Mouse (Mus musculus): ENCODE results near the gene Prss40. TPM values are rescaled to one million over a fixed set of nuclear protein-coding genes. Genes with fewer than 3 reads are reported as not detected.

Prss40 gene
- not detected in 2 replicates for total RNA-seq (2017)

- no peak for ATAC-seq (replicated peaks; ENCODE audit: low read depth, poor library complexity, severe bottlenecking)
These were observed at the start of gene Prss40 for GRCm38 (mm10) chr1:34560843-34561242. Prss40 (minus strand) TSS chr1:34560943.

DNA sequence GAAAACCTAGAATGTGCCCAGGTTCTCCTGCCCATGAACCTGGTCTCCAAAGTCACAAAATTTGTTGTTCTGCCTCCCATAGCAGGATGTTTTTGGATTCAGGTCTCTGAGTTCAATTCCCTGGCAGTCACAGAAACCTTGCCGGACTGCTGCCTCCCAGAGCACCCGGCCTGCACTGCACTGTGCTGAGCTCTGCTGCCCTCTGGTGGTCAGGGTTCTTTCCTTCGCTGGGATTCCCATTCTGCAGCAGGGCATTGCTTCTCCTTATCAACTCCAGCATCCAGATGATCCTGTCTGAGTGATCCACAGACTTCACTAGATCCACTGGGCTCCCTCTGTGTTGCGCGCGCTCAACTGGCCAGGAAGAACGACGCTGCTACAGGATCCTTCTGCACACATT, 41.6 kb upstream of the Prss40 start:
- ATAC-seq (replicated peaks; ENCODE audit: low read depth, poor library complexity, severe bottlenecking) = peak; percentile 98

DNA sequence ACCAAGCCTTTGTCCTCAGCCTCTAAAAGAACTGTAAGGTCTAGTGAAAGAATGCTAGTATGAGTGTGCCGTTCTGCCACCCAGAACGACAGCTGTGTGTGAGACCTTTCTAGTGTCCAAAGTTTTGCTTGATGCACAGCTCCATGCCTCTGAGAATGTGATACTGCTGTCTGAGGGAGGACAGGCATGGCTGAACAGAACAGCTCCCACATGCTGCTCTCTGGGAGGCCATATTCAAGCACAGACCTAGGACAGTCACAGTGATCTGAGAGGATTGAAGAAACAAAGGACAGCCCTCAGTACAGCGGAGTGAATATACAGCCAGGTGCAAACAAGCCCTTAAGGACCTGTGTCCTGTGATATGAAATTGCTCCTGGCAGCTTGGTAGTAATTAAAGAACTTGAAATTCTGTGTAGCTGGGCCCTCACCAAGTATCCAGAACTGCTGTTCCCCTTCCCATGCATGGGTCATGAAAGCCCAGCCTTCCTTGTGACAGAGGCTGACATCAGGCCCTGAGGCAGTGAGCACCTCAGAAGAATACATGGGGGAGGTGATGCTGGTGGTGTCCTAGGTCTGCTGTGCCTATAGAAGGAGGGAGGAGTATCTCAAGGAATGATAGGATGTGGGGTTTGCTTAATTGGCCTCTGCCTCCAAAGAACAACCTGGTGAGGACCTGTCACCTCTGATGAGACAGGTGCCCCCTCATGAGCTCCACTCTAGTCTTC, 40.7 kb upstream of the Prss40 start:
- no peak for ATAC-seq (replicated peaks; ENCODE audit: low read depth, poor library complexity, severe bottlenecking)

DNA sequence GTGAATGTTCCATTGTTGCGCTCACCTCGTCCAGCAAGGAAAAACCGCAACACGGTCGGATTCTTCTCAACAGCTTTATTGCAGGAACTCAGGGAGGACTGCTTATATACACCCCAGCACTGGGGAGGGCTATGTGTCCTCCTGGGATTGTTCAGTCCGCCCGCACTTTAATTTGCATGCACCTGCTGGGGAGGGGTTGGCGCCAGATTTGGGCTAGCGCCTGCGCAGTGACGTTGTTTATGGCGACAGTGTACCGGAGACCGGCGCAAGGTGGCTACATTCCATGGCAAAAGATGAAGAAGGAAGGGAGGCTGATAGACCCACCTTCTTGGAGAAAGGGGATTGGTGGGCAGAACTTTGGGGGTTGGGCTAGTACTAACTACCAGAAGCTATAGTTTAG, 39.3 kb upstream of the Prss40 start:
- no peak for ATAC-seq (replicated peaks; ENCODE audit: low read depth, poor library complexity, severe bottlenecking)

DNA sequence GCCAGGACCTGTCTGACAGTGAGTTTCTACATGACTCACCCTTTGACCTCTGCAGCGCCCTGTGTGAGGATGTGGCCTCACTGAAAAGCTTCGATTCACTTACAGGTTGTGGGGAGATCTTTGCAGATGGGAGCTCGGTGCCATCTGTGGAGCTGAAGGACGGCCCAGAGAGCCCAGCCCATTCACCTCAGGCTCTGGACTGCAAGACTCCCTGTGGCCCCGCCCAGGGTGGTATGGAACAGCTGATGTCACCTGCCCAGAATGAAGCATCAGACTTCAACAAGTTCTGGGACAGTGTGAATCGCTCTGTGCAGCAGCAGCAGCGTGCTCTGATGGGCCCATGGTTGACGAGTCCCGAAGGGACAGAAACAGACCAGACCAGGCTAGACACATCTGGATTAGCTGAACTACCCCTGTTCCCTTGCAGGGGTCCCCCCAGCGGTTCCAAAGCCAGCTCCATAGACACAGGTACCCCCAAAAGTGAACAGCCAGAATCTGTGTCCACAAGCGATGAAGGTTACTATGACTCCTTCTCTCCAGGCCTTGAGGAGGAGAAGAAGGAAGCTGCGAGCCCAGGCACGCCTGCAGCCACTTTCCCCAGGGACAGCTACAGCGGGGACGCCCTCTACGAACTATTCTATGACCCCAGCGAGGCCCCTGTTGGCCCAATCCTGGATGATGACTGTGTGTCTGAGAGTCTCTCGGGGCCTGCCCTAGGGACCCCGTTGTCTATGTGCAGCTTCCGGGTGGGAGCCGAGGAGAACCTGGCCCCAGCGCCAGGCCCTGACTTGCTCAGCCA, 26.8 kb upstream of the Prss40 start:
- ATAC-seq (replicated peaks; ENCODE audit: low read depth, poor library complexity, severe bottlenecking) = no peak

- ATAC-seq (replicated peaks; ENCODE audit: low read depth, poor library complexity, severe bottlenecking) = no peak
These were observed 24.0 kb upstream of the Prss40 start for GRCm38 (mm10) chr1:34584736-34585135.

GRCm38 (mm10) chr1:34583821-34584263, 23.1 kb upstream of the Prss40 start:
- no peak; the same call in 1 of the 2 replicates for ATAC-seq (replicated peaks; ENCODE audit: low read depth, poor library complexity, severe bottlenecking)

- ATAC-seq (replicated peaks; ENCODE audit: low read depth, poor library complexity, severe bottlenecking) = no peak
These were observed 21.5 kb upstream of the Prss40 start for GRCm38 (mm10) chr1:34582218-34582617.

DNA sequence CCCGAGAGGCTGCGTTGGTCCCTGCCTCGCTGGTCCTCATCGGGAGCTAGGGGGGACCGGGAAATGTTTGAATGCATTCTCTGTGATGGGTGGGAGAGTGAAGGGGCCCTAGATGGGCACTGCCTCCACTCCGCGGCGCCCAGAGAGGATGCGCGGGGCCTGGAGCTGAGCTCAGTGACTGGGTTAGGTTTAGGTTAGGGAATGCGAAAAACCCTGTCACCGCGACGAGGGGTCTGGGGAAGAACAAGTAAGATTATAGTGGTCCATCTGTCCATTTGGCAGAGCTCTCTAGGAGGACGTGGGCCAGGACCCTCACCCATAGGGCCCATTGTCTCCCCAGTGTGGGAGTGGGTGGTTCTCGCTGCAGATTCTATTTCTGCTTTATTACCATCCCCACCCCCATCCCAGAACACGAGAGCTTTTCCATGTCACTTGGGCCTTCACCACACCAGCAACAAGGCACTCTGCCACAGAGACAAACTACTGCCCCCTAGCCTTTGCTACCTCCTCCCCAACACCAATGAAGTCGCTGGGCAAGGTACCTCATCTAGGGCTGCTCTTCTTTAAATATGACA, 19.1 kb upstream of the Prss40 start:
- no peak for ATAC-seq (replicated peaks; ENCODE audit: low read depth, poor library complexity, severe bottlenecking)

DNA sequence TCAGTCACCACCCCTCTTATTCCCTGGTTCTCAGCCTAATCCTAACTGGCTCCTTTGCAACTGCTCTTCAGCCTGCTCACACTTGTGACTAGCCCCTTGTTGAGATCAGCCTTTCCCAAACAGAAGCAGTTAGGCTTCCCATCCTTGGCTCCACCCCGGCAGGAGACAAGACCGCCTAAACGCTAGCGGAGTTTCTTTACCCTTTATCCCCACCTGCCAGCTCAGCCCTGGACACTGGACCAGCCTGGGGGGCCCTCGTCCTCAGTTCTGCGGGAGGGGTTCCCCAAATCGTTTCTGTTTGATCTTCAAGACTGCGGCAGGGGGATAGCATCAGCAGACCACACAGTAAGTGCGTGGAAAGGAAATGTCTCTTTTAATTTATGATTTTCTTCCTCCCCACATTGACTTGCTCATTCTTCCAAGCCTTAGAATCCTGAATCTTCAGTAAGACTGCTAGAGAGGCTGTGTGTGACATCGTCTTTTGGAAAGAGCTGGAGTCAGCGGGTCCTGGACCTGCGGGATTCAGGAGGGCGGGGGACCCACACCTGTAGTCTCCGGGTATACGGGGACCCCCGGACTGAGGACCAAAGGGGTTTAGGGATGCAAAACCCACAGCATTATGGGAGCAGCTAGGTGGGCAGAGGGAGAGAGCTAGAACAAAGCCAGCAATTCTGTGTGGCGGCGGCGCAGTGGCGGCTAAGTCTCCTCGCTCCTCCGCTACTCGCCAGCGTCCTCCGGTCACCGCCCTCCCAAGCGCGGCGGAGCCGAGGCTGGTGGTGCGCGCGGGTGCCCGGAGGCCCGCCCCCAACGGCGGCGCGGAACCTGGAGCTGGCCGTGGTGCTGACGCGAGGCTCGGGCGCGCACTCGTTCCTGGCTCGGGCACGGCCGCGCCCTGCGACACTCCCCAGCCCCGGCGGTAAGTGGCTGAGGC, 18.4 kb upstream of the Prss40 start, which contains the start of gene Amer3:
Gene Amer3, plus strand, starts transcription at position 807 of the 931 bp plus-strand sequence.
- ATAC-seq (replicated peaks; ENCODE audit: low read depth, poor library complexity, severe bottlenecking) = peak; percentile 95

- peak; percentile 74 for ATAC-seq (replicated peaks; ENCODE audit: low read depth, poor library complexity, severe bottlenecking)
These were observed 12.5 kb upstream of the Prss40 start for GRCm38 (mm10) chr1:34573221-34573620.

- no peak for ATAC-seq (replicated peaks; ENCODE audit: low read depth, poor library complexity, severe bottlenecking)
These were observed 10.7 kb upstream of the Prss40 start for GRCm38 (mm10) chr1:34571431-34571830.

DNA sequence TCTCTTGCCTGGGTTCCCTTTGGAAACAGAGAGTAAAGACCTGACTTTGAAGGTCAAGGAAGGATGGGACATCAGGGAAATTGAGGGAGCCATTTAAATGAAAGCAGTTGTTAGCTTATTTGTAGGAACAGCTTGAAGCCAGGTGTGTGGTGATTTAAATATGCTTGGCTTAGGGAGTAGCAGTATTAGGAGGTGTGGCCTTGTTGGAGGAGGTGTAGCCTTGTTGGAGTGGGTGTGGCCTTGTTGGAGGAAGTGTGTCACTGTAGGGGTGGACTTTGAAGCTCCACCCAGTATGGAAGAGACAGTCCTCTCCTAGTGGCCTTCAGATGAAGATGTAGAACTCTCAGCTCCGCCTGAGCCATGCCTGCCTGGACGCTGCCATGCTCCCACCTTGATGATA, 9.1 kb upstream of the Prss40 start:
- no peak for ATAC-seq (replicated peaks; ENCODE audit: low read depth, poor library complexity, severe bottlenecking)

DNA sequence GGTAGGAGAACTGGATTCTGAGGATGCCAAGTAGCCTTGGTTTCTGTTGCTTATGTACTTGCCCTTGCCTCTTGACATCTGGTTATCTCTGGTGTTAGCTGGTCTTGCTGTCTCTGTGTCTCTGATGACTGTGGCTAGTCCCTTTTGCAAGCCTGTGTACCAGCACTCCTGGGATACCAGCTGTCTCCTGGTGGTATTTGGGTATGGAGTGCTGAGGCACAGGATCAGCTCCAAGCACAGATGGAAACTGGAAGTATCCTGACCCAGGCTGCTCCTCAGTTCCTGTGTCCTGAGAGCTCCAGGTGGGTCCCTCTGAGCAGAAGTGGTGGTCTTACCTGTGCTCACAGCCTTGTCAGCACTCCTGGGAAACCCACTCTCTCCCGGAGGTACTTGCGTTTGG, 7.4 kb upstream of the Prss40 start:
- no peak for ATAC-seq (replicated peaks; ENCODE audit: low read depth, poor library complexity, severe bottlenecking)

GRCm38 (mm10) chr1:34564383-34565045, 3.8 kb upstream of the Prss40 start:
- peak; percentile 69 for ATAC-seq (replicated peaks; ENCODE audit: low read depth, poor library complexity, severe bottlenecking)

GRCm38 (mm10) chr1:34554275-34554674, 6.5 kb downstream of the Prss40 start:
- ATAC-seq (replicated peaks; ENCODE audit: low read depth, poor library complexity, severe bottlenecking) = peak; percentile 67

GRCm38 (mm10) chr1:34553690-34554089, 7.1 kb downstream of the Prss40 start:
- peak; percentile 57 for ATAC-seq (replicated peaks; ENCODE audit: low read depth, poor library complexity, severe bottlenecking)

GRCm38 (mm10) chr1:34547074-34547473, 13.7 kb downstream of the Prss40 start:
- no peak for ATAC-seq (replicated peaks; ENCODE audit: low read depth, poor library complexity, severe bottlenecking)

GRCm38 (mm10) chr1:34536767-34537485, 23.8 kb downstream of the Prss40 start:
- peak; percentile 71 for ATAC-seq (replicated peaks; ENCODE audit: low read depth, poor library complexity, severe bottlenecking)
